Mouse (Mus musculus): ENCODE measurements around the gene 1700025G04Rik.

- no peak for TF ChIP-seq EP300 (IDR thresholded peaks at IDR 0.05; ENCODE audit: low read depth)
- TF ChIP-seq CTCF (IDR thresholded peaks at IDR 0.05; ENCODE audit: low read depth) = no peak
Measured at GRCm38 (mm10) chr1:151879308-151879850, 210.5 kb downstream of the 1700025G04Rik start.
